Mouse (Mus musculus): ENCODE measurements at regions not wholly inside any gene's neighbourhood (a gene's known extent, or its start where the extent isn't known, plus 50 kb on each side); places are given as distances from the start of the nearest gene placed in this dataset.
A peak's percentile ranks its signal among the peaks of the same experiment; 100 is the strongest.
"Not testable (repeated sequence)": the region's sequence is repeated elsewhere in the genome, so short reads cannot be mapped to it uniquely, and the experiment has no call there.

DNA sequence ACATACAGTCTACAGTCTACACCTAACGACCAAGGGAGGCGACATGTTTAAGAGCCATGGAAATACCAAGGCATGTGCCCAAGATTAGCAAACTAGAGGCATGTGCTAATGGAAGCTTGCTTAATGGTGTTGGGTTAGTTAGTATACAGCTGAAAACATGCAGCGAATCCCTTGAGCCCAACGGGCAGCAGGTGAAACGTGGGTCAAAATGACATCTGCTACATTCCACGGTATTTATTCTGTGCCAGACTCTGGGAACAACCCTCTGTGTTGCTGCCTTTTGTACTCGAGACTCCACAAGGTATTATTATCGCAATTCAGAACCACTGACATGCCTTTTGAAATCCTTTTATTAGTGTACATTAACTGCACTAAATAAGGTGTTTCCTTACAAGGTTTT, 188.1 kb upstream of the Rhobtb1 start:
- no peak for DNase-seq

DNA sequence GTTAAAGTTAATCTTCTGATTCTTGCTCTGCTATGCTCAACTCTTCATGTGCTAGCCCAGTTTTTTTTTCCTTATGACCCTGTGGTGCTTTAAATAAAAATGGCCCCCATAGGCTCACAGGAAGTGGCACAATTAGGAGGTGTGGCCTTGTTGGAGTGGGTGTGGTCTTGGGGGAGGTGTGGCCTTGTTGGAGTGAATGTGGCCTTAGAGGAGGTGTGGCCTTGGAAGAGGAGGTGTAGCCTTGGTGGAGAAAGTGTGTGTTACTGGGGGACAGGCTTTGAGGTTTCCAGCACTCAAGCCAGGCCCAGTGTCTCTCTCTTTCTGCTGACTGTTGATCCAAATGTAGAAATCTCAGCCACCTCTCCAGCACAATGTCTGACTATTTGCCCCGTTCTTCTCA, 186.0 kb upstream of the Rhobtb1 start:
- no peak for DNase-seq

- no peak for DNase-seq
These were observed 183.0 kb upstream of the Rhobtb1 start for GRCm38 (mm10) chr10:68967976-68968968.

GRCm38 (mm10) chr10:68970521-68970920, 180.7 kb upstream of the Rhobtb1 start:
- DNase-seq, result no peak

DNA sequence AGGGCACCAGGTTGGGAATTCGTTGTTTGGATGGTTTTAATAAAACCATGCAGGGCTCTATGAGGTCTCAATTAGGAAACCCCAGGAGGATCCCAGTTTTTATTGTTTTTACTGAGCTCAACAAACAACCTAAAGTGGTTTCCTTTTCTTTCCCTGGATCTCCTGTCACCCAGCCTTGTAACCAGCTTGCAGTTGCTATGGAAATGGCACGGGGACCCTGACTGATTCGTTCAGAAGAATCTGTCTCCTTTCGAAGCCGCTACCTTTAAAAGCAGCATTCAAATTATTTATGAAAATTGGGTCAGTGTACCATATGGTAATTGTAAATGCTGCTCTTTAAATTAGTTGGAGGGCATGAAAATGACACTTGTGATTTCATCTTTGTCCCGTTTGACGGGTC, 176.5 kb upstream of the Rhobtb1 start:
- no peak for DNase-seq

- DNase-seq, result no peak
These were observed 174.7 kb upstream of the Rhobtb1 start for GRCm38 (mm10) chr10:68976443-68977025.

DNA sequence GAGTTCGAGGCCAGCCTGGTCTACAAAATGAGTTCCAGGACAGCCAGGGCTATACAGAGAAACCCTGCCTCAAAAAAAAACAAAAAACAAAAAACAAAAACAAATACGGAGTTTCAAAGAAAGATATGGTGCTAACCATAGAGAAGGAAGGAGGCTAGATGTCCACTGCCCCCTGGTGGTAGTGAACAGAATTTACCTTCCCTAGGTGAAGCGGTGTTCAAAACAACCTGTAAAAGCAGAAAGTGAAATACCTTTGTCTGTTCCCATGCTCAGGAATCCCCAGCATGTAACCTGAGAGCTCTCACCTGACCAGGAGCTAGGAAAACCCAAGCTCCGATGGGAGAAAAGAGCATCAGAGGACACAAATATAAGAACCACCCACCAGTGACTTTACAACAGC, 173.1 kb upstream of the Rhobtb1 start:
- no peak for DNase-seq

- DNase-seq, result no peak
These were observed 171.3 kb upstream of the Rhobtb1 start for GRCm38 (mm10) chr10:68979949-68980348.

DNA sequence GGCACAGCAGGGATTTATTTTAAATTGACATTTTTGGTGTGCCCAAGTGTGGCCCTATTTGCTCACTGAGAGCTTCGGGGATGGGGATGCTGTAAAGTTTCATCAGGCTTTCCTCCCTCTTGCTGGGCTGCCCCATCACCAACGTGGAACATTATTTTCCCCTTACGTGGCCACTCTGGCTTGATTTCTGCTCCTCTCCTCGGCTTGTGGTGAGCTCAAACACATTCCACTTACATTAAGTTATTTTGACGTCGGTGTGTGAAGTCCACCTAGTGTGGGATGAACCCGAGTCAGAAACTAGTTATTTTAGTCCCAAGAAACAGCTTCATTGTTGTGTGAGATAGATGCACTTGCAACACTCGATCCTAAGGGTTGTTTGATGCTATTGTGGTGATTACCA, 168.9 kb upstream of the Rhobtb1 start:
- no peak for DNase-seq

DNA sequence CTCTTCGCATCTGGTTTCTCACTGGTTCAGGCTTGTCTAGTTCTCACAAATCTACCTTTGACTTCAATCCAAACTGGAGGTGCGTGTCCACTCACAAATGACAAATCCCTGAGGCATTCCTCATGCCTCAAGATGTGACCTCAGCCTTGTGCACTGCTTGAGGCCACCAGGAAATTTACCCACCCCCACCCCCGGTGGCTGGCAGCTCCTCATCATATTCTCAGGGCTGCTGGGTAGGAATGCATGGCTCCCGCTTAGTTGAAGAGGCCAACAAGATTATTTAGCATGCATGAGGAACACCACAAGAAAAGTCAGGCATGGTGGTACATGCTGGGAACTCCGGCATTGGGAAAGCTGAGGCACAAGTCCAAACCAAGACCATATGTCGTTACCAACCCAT, 160.7 kb upstream of the Rhobtb1 start:
- DNase-seq, result no peak

- no peak for DNase-seq
These were observed 151.6 kb upstream of the Rhobtb1 start for GRCm38 (mm10) chr10:68999610-69000009.

- DNase-seq, result no peak
These were observed 149.4 kb upstream of the Rhobtb1 start for GRCm38 (mm10) chr10:69001654-69002435.

- peak; percentile 94 for DNase-seq
These were observed 145.9 kb upstream of the Rhobtb1 start for GRCm38 (mm10) chr10:69005199-69005872.

DNA sequence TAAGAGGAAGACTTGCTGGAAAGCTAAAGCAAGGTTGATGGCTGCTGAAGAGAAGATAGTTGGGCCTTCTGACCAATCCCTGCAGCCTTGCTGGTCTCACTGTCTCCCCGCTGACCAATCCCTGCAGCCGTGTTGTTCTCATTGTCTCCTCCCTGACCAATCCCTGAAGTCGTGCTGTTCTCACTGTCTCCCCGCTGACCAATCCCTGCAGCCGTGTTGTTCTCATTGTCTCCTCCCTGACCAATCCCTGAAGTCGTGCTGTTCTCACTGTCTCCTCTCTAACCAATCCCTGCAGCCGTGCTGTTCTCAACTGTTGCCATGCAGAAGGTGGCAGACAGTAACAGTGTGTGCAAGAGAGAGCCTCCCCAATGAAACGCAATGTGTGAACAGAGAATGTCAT, 142.6 kb upstream of the Rhobtb1 start:
- DNase-seq, result not testable (repeated sequence)

DNA sequence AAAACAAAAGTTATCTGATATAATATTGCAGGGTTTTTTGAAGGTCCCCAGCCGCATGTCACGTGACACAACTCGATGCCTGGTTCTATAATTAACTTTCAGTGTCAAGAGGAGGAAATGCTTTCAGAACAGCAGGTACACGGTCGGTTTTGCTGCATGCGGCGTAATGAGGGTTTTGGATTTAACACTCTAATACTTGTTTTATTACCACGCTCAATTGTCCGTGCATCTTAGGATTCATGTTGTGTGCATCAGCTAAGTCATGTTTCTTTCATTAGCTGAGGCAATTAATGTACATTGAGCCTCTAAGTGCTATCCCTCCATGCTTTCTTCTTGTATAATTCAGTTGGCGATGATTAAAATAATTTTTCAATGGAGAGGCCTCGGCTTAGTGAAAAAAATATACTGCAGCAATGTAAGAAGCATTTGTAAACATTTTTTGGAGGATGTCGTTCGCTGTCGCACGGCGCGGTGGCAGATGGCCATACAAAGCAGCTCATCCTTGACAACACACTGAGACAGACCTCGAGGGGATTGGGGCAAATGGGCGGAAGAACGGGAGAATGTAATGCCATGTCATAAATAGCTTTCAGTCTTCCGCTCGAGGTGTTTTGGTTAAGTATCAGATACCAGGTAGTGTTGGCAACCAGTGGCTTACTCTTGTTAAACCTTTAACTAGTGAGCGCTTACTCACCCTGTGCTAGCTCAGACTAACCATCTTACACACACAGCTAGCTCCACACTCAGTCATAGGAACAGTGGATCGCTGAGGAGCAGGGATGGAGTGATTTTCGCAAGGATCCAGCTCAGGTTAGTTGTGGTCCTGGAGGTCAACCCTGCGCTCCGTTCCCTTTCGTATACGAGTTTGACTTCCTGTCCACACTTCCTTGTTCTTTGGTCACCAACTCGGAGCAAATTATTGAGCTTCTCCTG, 130.2 kb upstream of the Rhobtb1 start:
- no peak for DNase-seq

DNA sequence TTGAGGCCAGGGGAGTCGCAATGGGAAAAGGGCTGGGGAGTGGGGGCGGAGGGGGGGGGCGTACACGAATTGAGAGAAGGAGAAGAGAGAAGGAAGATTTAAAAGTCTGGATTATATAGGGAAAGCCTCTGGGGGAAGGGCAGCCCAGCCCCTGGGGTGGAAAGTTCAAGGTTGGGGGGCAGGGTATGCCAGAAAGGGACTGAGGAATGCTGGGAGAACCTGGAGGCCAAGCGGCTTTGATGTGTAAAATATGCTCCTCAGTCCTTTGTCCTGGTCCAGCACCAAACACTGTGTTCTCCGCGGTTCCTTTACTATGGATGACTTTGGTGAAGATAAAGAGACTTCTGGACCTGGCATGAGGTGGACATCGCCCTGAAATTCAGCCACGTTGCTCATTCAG, 117.8 kb upstream of the Rhobtb1 start:
- no peak for DNase-seq

- no peak for DNase-seq
These were observed 116.7 kb upstream of the Rhobtb1 start for GRCm38 (mm10) chr10:69034390-69035120.

GRCm38 (mm10) chr10:69035536-69035935, 115.7 kb upstream of the Rhobtb1 start:
- DNase-seq, result not testable (repeated sequence)

DNA sequence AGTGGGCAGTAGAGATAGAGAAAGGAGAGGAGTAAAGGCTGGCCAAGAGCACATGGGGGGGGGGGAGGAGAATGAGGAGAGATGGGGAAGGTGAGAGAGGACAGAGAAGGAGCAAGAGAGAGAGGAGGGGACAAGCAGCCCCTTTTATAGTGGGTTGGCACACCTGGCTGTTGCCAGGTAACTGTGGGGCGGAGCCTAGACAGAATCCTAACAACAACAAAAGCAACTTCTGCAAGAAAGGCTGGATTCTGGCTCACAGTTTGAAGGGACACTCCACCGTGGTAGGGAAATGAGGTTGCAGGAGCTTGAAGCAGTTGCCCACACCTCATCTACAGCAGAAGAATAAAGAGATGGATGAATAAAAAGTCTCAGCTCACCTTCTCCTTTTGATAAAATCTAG, 115.1 kb upstream of the Rhobtb1 start:
- no peak for DNase-seq

DNA sequence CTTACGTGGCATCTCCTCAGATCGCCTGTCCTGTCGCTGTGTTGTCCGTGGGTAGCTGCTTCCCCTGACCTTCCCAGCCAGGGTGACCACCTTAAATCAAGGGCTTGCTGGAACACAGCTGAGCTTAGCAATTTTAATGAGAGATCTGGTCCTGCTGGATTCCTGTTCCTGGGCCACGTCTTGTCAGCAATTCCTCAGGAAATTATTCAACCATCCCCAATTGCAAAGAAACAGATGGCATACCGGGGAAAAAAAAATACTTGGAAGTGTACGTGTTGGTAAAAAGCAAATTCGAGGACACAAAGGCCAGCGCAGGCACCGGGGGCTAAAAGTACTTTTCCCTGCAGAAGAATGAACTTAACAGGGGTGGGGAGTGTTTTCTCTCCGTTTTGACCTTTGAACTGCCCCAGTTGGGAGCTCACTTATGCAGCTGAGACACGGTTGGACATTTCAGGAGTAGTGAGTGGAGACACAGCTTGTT, 107.0 kb upstream of the Rhobtb1 start:
- no peak for DNase-seq

DNA sequence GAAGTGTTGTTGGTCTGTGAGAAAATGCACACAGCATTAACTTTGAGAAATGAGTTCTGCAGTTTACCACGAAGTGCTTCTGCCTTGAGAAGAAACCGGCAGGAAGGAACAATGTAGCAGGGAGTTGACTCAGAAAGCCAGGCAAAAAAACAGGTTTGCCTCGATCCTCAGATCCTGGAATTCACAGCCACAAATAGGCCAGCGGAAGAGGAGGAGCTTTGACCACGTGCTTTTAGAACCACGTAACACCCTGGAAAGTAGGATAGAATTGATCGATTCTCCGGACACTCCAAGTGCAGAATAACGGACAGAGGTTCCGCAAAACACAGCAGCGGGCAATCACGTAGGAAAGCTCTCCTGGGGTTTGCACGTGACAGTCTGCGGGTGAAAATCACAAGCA, 106.0 kb upstream of the Rhobtb1 start:
- DNase-seq, result no peak

Measured in right cerebral cortex, postnatal 14 days (tissue).